Mouse (Mus musculus): ENCODE data around the gene Vmp1. TPM values are rescaled to one million over a fixed set of nuclear protein-coding genes. Genes with fewer than 3 reads are reported as not detected.

Gene Vmp1
- polyA plus RNA-seq, 1 experiment = 101 TPM

DNA sequence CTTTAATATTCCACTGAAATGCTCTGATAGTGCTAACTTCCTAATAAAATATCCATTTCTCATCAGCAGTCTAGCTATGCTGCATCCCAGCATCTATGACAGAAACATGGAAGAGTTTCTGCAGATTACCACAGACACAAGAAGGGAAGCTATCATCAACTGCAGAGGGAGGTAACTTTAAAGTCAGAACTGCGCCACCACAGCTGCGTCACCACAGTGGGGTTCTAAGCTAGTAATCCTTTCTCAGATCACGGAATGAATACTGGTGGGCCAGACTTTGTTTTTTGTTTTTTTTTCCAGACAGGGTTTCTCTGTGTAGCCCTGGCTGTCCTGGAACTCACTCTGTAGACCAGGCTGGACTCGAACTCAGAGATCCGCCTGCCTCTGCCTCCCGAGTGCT lies 88.3 kb downstream of the Vmp1 start:
- Histone ChIP-seq H3K9ac (ENCODE audit: low read depth, poor library complexity, severe bottlenecking) (no peak overlapping the region), H3K4me3 (ENCODE audit: low read depth, low read length) (no peak overlapping the region), H3K9me3 (replicated peaks; ENCODE audit: control insufficient read depth, insufficient read depth, low read length, poor library complexity, severe bottlenecking) (no peaks in the 10 kb centered on the region), H3K27me3 (ENCODE audit: control insufficient read depth, insufficient read depth, low read length, poor library complexity, severe bottlenecking) (no peaks in the 10 kb centered on the region), H3K27ac (ENCODE audit: insufficient read depth, low read length) (no peak overlapping the region), H3K36me3 (ENCODE audit: control insufficient read depth, insufficient read depth, low read length, poor library complexity, severe bottlenecking) (peaks cover 4% of the 10 kb centered on the region; the same call in 1 of the 2 replicates), H3K4me1 (ENCODE audit: control insufficient read depth, insufficient read depth, low read length) (peaks cover 2% of the 10 kb centered on the region)
- TF ChIP-seq CTCF (IDR thresholded peaks at IDR 0.05; ENCODE audit: low read depth, low read length) (no peak), POLR2A (IDR thresholded peaks at IDR 0.05; ENCODE audit: insufficient read depth, low read length) (no peak), EP300 (IDR thresholded peaks at IDR 0.05; ENCODE audit: insufficient read depth, low read depth, low read length) (no peak)

DNA sequence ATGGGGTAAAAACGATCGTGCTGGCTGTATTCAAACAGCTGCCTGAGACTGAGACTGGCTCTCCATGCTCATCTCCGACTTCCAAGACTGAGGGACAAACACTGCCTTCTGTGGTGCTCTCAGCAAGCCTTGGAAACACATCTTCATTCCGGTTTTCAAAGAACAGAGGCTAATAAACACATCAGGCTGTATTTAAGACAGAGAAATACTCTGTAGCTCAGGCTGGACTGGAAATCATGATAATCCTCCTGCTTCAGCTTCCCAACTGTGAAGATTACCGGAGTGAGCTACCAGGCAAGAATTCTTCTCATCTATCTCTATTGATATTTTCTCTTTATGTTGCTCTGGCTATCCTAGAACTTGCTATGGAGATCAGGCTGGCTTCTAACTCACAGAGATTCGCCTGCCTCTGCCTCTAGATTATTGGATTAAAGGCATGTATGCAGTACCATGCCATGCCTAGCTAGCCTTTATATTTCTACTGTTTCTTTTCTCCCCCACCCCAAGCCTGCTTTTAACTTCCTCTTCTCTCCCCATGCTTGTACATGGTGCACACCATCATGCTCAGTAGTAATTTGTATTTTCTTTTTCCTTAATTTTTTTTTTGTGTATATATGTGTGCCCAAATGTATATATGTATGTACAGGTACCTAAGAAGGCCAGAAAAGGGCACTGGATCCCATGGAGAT lies 89.3 kb downstream of the Vmp1 start:
- Histone ChIP-seq H3K27me3 (ENCODE audit: control insufficient read depth, insufficient read depth, low read length, poor library complexity, severe bottlenecking) (no peaks in the 10 kb centered on the region), H3K27ac (ENCODE audit: insufficient read depth, low read length) (no peak overlapping the region), H3K4me3 (ENCODE audit: low read depth, low read length) (no peak overlapping the region), H3K36me3 (ENCODE audit: control insufficient read depth, insufficient read depth, low read length, poor library complexity, severe bottlenecking) (peaks cover 4% of the 10 kb centered on the region; the same call in 1 of the 2 replicates), H3K9me3 (replicated peaks; ENCODE audit: control insufficient read depth, insufficient read depth, low read length, poor library complexity, severe bottlenecking) (no peaks in the 10 kb centered on the region), H3K9ac (ENCODE audit: low read depth, poor library complexity, severe bottlenecking) (no peak overlapping the region), H3K4me1 (ENCODE audit: control insufficient read depth, insufficient read depth, low read length) (peaks cover 2% of the 10 kb centered on the region)
- TF ChIP-seq CTCF (IDR thresholded peaks at IDR 0.05; ENCODE audit: low read depth, low read length) (no peak), POLR2A (IDR thresholded peaks at IDR 0.05; ENCODE audit: insufficient read depth, low read length) (no peak), EP300 (IDR thresholded peaks at IDR 0.05; ENCODE audit: insufficient read depth, low read depth, low read length) (no peak)

DNA sequence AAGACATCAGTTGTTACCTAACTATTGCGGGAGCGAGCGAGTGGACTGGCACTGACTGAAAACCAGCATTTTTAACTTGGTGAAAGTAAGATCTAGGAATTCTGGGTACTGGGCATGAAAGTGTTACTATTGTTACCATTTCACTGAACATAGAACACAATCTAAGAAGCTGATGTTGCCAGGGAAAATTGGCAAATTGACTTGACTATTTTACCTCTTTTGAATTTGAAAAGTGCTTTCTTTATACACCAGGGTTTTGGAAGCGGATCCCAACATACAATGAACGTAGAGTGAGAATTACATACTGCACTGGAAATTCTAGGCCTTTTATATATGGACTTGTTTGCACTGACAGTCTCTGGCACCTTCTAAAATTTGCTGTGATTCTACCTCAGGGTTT lies 90.2 kb downstream of the Vmp1 start:
- TF ChIP-seq POLR2A (IDR thresholded peaks at IDR 0.05; ENCODE audit: insufficient read depth, low read length) = no peak
- no peak for TF ChIP-seq EP300 (IDR thresholded peaks at IDR 0.05; ENCODE audit: insufficient read depth, low read depth, low read length)
- no peak for TF ChIP-seq CTCF (IDR thresholded peaks at IDR 0.05; ENCODE audit: low read depth, low read length)
- no peaks in the 10 kb centered on the region for H3K9me3 ChIP-seq (replicated peaks; ENCODE audit: control insufficient read depth, insufficient read depth, low read length, poor library complexity, severe bottlenecking)
- H3K36me3 ChIP-seq (ENCODE audit: control insufficient read depth, insufficient read depth, low read length, poor library complexity, severe bottlenecking) = peaks cover 4% of the 10 kb centered on the region; the same call in 1 of the 2 replicates
- peaks cover 2% of the 10 kb centered on the region for H3K4me1 ChIP-seq (ENCODE audit: control insufficient read depth, insufficient read depth, low read length)
- no peak overlapping the region for H3K27ac ChIP-seq (ENCODE audit: insufficient read depth, low read length)
- no peak overlapping the region for H3K4me3 ChIP-seq (ENCODE audit: low read depth, low read length)
- H3K27me3 ChIP-seq (ENCODE audit: control insufficient read depth, insufficient read depth, low read length, poor library complexity, severe bottlenecking) = no peaks in the 10 kb centered on the region
- H3K9ac ChIP-seq (ENCODE audit: low read depth, poor library complexity, severe bottlenecking) = no peak overlapping the region

DNA sequence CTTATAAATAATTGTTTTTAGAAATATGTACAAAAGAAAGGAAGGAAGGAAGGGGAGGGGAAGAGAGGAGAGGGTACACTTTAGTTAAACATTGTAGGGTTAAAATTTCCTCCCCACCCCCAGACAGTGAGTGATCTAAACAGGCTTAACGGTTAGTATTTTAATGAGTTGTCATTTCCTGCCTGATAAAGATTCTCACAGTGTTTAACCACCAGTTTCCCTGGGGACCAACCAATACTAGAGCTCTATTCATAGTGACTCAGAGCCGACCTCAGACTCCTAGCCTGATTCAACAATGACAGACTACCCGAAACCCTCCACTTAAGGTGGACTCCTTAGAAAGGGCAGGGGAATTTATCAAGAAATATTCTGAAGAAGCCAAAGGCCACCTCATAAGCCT lies 90.6 kb downstream of the Vmp1 start:
- Histone ChIP-seq H3K9ac (ENCODE audit: low read depth, poor library complexity, severe bottlenecking) (no peak overlapping the region), H3K4me1 (ENCODE audit: control insufficient read depth, insufficient read depth, low read length) (peaks cover 2% of the 10 kb centered on the region), H3K36me3 (ENCODE audit: control insufficient read depth, insufficient read depth, low read length, poor library complexity, severe bottlenecking) (peaks cover 4% of the 10 kb centered on the region; the same call in 1 of the 2 replicates), H3K27ac (ENCODE audit: insufficient read depth, low read length) (no peak overlapping the region), H3K4me3 (ENCODE audit: low read depth, low read length) (no peak overlapping the region), H3K27me3 (ENCODE audit: control insufficient read depth, insufficient read depth, low read length, poor library complexity, severe bottlenecking) (no peaks in the 10 kb centered on the region), H3K9me3 (replicated peaks; ENCODE audit: control insufficient read depth, insufficient read depth, low read length, poor library complexity, severe bottlenecking) (no peaks in the 10 kb centered on the region)
- no peak for TF ChIP-seq POLR2A (IDR thresholded peaks at IDR 0.05; ENCODE audit: insufficient read depth, low read length)
- TF ChIP-seq CTCF (IDR thresholded peaks at IDR 0.05; ENCODE audit: low read depth, low read length) = no peak
- TF ChIP-seq EP300 (IDR thresholded peaks at IDR 0.05; ENCODE audit: insufficient read depth, low read depth, low read length) = no peak

DNA sequence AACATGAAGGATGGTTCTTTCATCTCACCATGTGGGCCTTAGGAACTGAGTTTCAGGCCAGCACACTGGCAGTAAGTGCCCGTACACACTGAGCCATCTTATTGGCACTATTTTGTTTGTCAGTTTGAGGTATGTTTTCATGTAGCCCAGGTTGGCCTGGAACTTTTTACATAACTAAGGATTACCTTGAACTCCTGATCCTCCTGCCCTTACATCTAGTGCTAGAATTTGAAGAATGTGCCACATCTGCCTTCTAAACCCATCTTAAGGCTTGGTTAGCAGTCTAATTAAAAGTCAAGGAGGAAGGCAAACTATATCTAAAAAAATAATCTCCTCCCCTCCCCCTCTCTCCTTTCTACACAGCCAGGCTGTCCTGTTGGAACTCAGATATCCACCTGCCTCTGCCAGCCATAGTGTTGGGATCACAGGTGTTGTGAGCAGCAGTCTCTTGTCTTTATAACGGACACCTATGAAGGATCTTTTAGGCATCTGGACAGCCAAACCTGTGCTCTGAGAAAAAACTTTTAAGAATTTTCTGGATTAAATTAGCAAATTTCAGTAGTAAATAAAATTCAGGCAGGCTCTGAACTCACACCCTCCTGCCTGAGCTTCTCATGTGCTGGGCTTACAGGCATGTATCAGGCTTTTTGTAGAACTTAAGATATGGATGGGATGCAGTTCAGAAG lies 91.6 kb downstream of the Vmp1 start:
- TF ChIP-seq POLR2A (IDR thresholded peaks at IDR 0.05; ENCODE audit: insufficient read depth, low read length) (no peak), EP300 (IDR thresholded peaks at IDR 0.05; ENCODE audit: insufficient read depth, low read depth, low read length) (no peak), CTCF (IDR thresholded peaks at IDR 0.05; ENCODE audit: low read depth, low read length) (no peak)
- H3K27ac ChIP-seq (ENCODE audit: insufficient read depth, low read length) = no peak overlapping the region
- peaks cover 4% of the 10 kb centered on the region; the same call in 1 of the 2 replicates for H3K36me3 ChIP-seq (ENCODE audit: control insufficient read depth, insufficient read depth, low read length, poor library complexity, severe bottlenecking)
- H3K9me3 ChIP-seq (replicated peaks; ENCODE audit: control insufficient read depth, insufficient read depth, low read length, poor library complexity, severe bottlenecking) = no peaks in the 10 kb centered on the region
- H3K9ac ChIP-seq (ENCODE audit: low read depth, poor library complexity, severe bottlenecking) = no peak overlapping the region
- no peaks in the 10 kb centered on the region for H3K27me3 ChIP-seq (ENCODE audit: control insufficient read depth, insufficient read depth, low read length, poor library complexity, severe bottlenecking)
- H3K4me1 ChIP-seq (ENCODE audit: control insufficient read depth, insufficient read depth, low read length) = peaks cover 2% of the 10 kb centered on the region
- no peak overlapping the region for H3K4me3 ChIP-seq (ENCODE audit: low read depth, low read length)

DNA sequence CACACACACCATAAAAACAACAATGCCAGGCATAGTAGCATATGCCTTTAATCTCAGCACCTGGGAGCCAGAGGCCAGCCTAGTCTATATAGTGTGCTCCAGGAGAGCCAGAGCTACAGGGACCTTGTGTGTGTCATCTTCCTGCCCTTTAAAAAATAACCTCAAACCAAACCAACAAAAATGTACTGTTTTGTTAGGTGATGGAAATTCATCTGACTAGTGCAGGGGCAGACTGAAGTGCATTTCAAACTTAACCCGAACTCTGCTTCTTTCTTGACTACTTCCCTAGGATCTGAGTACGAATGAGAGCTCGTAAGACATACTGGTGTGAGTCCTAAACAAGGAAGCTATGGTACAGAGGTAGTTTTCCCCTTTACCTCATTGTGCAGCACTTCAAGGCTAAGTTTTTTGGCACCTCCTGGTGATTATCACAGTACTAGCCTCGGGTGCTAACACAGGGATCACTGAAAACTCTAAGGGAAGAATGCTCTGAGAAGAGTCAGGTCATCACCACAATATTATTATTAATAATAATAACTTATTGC lies 92.3 kb downstream of the Vmp1 start:
- peaks cover 2% of the 10 kb centered on the region for H3K4me1 ChIP-seq (ENCODE audit: control insufficient read depth, insufficient read depth, low read length)
- H3K4me3 ChIP-seq (ENCODE audit: low read depth, low read length) = no peak overlapping the region
- H3K27ac ChIP-seq (ENCODE audit: insufficient read depth, low read length) = no peak overlapping the region
- no peak overlapping the region for H3K9ac ChIP-seq (ENCODE audit: low read depth, poor library complexity, severe bottlenecking)
- H3K27me3 ChIP-seq (ENCODE audit: control insufficient read depth, insufficient read depth, low read length, poor library complexity, severe bottlenecking) = no peaks in the 10 kb centered on the region
- peaks cover 4% of the 10 kb centered on the region; the same call in 1 of the 2 replicates for H3K36me3 ChIP-seq (ENCODE audit: control insufficient read depth, insufficient read depth, low read length, poor library complexity, severe bottlenecking)
- no peaks in the 10 kb centered on the region for H3K9me3 ChIP-seq (replicated peaks; ENCODE audit: control insufficient read depth, insufficient read depth, low read length, poor library complexity, severe bottlenecking)
- no peak for TF ChIP-seq EP300 (IDR thresholded peaks at IDR 0.05; ENCODE audit: insufficient read depth, low read depth, low read length)
- no peak for TF ChIP-seq POLR2A (IDR thresholded peaks at IDR 0.05; ENCODE audit: insufficient read depth, low read length)
- no peak for TF ChIP-seq CTCF (IDR thresholded peaks at IDR 0.05; ENCODE audit: low read depth, low read length)

Data from ES-Bruce4 (cell line).